In genomic region chr14:76686762-76687453, GRCm38 (mm10) we compare ENCODE assay signal across 9 mouse cellular contexts.
DNase-seq lines count a peak whose midpoint lies in the region; ATAC-seq and TF ChIP-seq lines count a peak whose summit lies in the region.
"Had no signal": no experiment of that assay in that cellular context is flagged by ENCODE, and none has a peak within 500 bp of the region (broad histone marks: within the 10 kb centered on the region; RNA-seq: fewer than 3 reads in every experiment).

No protein-coding gene starts in this region.

- no peak overlapping the region for H3K9ac ChIP-seq in hindbrain, embryonic 11.5 days (ENCODE audit: low read depth, low read length)
- no peak overlapping the region for H3K9ac ChIP-seq in hindbrain, postnatal 0 days (replicated peaks; ENCODE audit: low read length)
- H3K9ac ChIP-seq in MEL (ENCODE audit: control insufficient read depth, low read depth, low read length, poor library complexity, severe bottlenecking), result no peak overlapping the region
- H3K9ac ChIP-seq in embryonic facial prominence, embryonic 14.5 days (ENCODE audit: low read depth, low read length), result no peak overlapping the region
- peak overlapping the region; percentile 22; the same call in 1 of the 2 replicates for H3K9ac ChIP-seq in midbrain, embryonic 11.5 days (ENCODE audit: low read length)

- H3K27ac ChIP-seq in hindbrain, embryonic 11.5 days (ENCODE audit: low read depth, low read length), result peak overlapping the region; percentile 6; the same call in 1 of the 2 replicates
- no peak overlapping the region for H3K27ac ChIP-seq in hindbrain, postnatal 0 days
- H3K27ac ChIP-seq in MEL (ENCODE audit: control insufficient read depth, low read depth, low read length), result no peak overlapping the region
- H3K27ac ChIP-seq in embryonic facial prominence, embryonic 14.5 days (replicated peaks; ENCODE audit: low read depth, low read length), result no peak overlapping the region
- 0 out of 2 replicates have a peak overlapping the region, but pooled peaks have one; percentile 48 for H3K27ac ChIP-seq in midbrain, embryonic 11.5 days (ENCODE audit: low read depth, low read length)

- H3K36me3 ChIP-seq in hindbrain, embryonic 11.5 days (ENCODE audit: control insufficient read depth, insufficient read depth, low read length), result no peaks in the 10 kb centered on the region
- no peaks in the 10 kb centered on the region for H3K36me3 ChIP-seq in hindbrain, postnatal 0 days (ENCODE audit: insufficient read depth, low read length)
- no peaks in the 10 kb centered on the region for H3K36me3 ChIP-seq in MEL (ENCODE audit: control insufficient read depth in 1 of 2, insufficient read depth in 2 of 2, low read length in 2 of 2)
- H3K36me3 ChIP-seq in embryonic facial prominence, embryonic 14.5 days (ENCODE audit: control insufficient read depth, insufficient read depth, low read length), result no peaks in the 10 kb centered on the region
- H3K36me3 ChIP-seq in midbrain, embryonic 11.5 days (ENCODE audit: control insufficient read depth, insufficient read depth, low read length), result no peaks in the 10 kb centered on the region

- peak; percentile 34; the same call in 1 of the 2 replicates for ATAC-seq in hindbrain, embryonic 11.5 days (ENCODE audit: low FRiP score)
- no peak for ATAC-seq in hindbrain, postnatal 0 days
- ATAC-seq in embryonic facial prominence, embryonic 14.5 days (ENCODE audit: low read depth), result peak; percentile 17; the same call in 1 of the 2 replicates
- ATAC-seq in midbrain, embryonic 11.5 days (ENCODE audit: low FRiP score), result peak; percentile 54

- no peak overlapping the region for H3K4me2 ChIP-seq in hindbrain, embryonic 11.5 days (replicated peaks; ENCODE audit: low read depth, low read length)
- no peak overlapping the region for H3K4me2 ChIP-seq in hindbrain, postnatal 0 days (ENCODE audit: low read depth, low read length)
- H3K4me2 ChIP-seq in embryonic facial prominence, embryonic 14.5 days (ENCODE audit: low read depth, low read length), result no peak overlapping the region
- H3K4me2 ChIP-seq in midbrain, embryonic 11.5 days, result no peak overlapping the region; the same call in 1 of the 2 replicates

- 41% methylated on average over 9 of the region's 9 CpGs for WGBS in hindbrain, embryonic 11.5 days
- WGBS in hindbrain, postnatal 0 days, result 31% methylated on average over 9 of the region's 9 CpGs
- WGBS in embryonic facial prominence, embryonic 14.5 days, result 37% methylated on average over 9 of the region's 9 CpGs
- 33% methylated on average over 9 of the region's 9 CpGs for WGBS in midbrain, embryonic 11.5 days

- TF ChIP-seq RAD21 in MEL (IDR thresholded peaks at IDR 0.05; ENCODE audit: low read depth, low read length), result no peak

- TF ChIP-seq CTCF in hindbrain, postnatal 0 days (IDR thresholded peaks at IDR 0.05; ENCODE audit: low read depth), result no peak
- TF ChIP-seq CTCF in MEL (IDR thresholded peaks at IDR 0.05 in 2 of 3, conservative IDR thresholded peaks at IDR 0.05 in 1 of 3; ENCODE audit: control insufficient read depth in 1 of 3, insufficient read depth in 1 of 3, low read depth in 2 of 3, low read length in 3 of 3, poor library complexity in 1 of 3, severe bottlenecking in 1 of 3), result no peak

- DNase-seq in hindbrain, embryonic 11.5 days (ENCODE audit: low spot score), result no peak
- DNase-seq in hindbrain, postnatal 0 days (ENCODE audit: low spot score), result no peak
- DNase-seq in MEL (ENCODE audit: low read depth, low spot score), result peak; percentile 33
- DNase-seq in embryonic facial prominence, embryonic 14.5 days (ENCODE audit: low spot score), result no peak
- peak; percentile 90 for DNase-seq in midbrain, embryonic 11.5 days (ENCODE audit: low spot score, missing footprints)
- no peak for DNase-seq in cerebellum, postnatal 36 days
- DNase-seq in adrenal gland, postnatal 25 days, result no peak
- DNase-seq in gastrocnemius, postnatal 36 days, result no peak
- DNase-seq: kidney, adult 11 months had no signal

- intact Hi-C loops in gastrocnemius, postnatal 36 days (cut with DNase I), result no loop called here

- no peak for TF ChIP-seq POLR2A in MEL (IDR thresholded peaks at IDR 0.05; ENCODE audit: control insufficient read depth in 1 of 2, insufficient read depth in 1 of 2, low read depth in 1 of 2, low read length in 2 of 2, poor library complexity in 1 of 2)

- peaks cover 11% of the 10 kb centered on the region for H3K4me1 ChIP-seq in hindbrain, embryonic 11.5 days (replicated peaks; ENCODE audit: control insufficient read depth, insufficient read depth, low read length)
- H3K4me1 ChIP-seq in hindbrain, postnatal 0 days (ENCODE audit: insufficient read depth, low read length), result peaks cover 20% of the 10 kb centered on the region
- no peaks in the 10 kb centered on the region for H3K4me1 ChIP-seq in MEL (ENCODE audit: control insufficient read depth in 1 of 2, insufficient read depth in 2 of 2, low read length in 2 of 2)
- peaks cover 27% of the 10 kb centered on the region for H3K4me1 ChIP-seq in embryonic facial prominence, embryonic 14.5 days (ENCODE audit: control insufficient read depth, insufficient read depth, low read length)
- peaks cover 26% of the 10 kb centered on the region for H3K4me1 ChIP-seq in midbrain, embryonic 11.5 days (ENCODE audit: control insufficient read depth, insufficient read depth, low read length)

- H3K4me3 ChIP-seq in hindbrain, embryonic 11.5 days (ENCODE audit: low read depth, low read length), result no peak overlapping the region
- no peak overlapping the region for H3K4me3 ChIP-seq in hindbrain, postnatal 0 days (ENCODE audit: low read length)
- no peak overlapping the region for H3K4me3 ChIP-seq in MEL (ENCODE audit: control insufficient read depth in 1 of 2, insufficient read depth in 1 of 2, low read depth in 2 of 2, low read length in 2 of 2)
- H3K4me3 ChIP-seq in embryonic facial prominence, embryonic 14.5 days (ENCODE audit: low read depth, low read length), result no peak overlapping the region
- H3K4me3 ChIP-seq in midbrain, embryonic 11.5 days (ENCODE audit: low read depth, low read length), result no peak overlapping the region

- H3K79me2 ChIP-seq in MEL (ENCODE audit: control insufficient read depth, insufficient read depth, low read length, poor library complexity), result no peaks in the 10 kb centered on the region

- no peaks in the 10 kb centered on the region for H3K9me3 ChIP-seq in hindbrain, embryonic 11.5 days (ENCODE audit: control insufficient read depth, low read length)
- H3K9me3 ChIP-seq in hindbrain, postnatal 0 days (ENCODE audit: low read length), result no peaks in the 10 kb centered on the region
- H3K9me3 ChIP-seq in MEL (replicated peaks; ENCODE audit: insufficient read depth, low read length), result no peaks in the 10 kb centered on the region
- no peaks in the 10 kb centered on the region for H3K9me3 ChIP-seq in embryonic facial prominence, embryonic 14.5 days (ENCODE audit: control insufficient read depth, low read length)
- no peaks in the 10 kb centered on the region for H3K9me3 ChIP-seq in midbrain, embryonic 11.5 days (ENCODE audit: control insufficient read depth, low read length)

- H3K27me3 ChIP-seq in hindbrain, embryonic 11.5 days (ENCODE audit: control insufficient read depth, insufficient read depth, low read length), result no peaks in the 10 kb centered on the region
- no peaks in the 10 kb centered on the region for H3K27me3 ChIP-seq in hindbrain, postnatal 0 days (ENCODE audit: insufficient read depth, low read length)
- H3K27me3 ChIP-seq in MEL (ENCODE audit: control insufficient read depth in 1 of 2, insufficient read depth in 2 of 2, low read length in 2 of 2), result no peaks in the 10 kb centered on the region
- H3K27me3 ChIP-seq in embryonic facial prominence, embryonic 14.5 days (replicated peaks; ENCODE audit: control insufficient read depth, insufficient read depth, low read length), result no peaks in the 10 kb centered on the region
- H3K27me3 ChIP-seq in midbrain, embryonic 11.5 days (ENCODE audit: control insufficient read depth, insufficient read depth, low read length), result no peaks in the 10 kb centered on the region

- no peak for TF ChIP-seq EP300 in MEL (IDR thresholded peaks at IDR 0.05; ENCODE audit: low read depth in 1 of 2, low read length in 2 of 2)

TF ChIP-seq in MEL, 35 proteins besides CTCF, POLR2A, EP300 and RAD21:
- no peak for TF ChIP-seq NELFE (IDR thresholded peaks at IDR 0.05; ENCODE audit: low read depth, low read length)
- no peak for TF ChIP-seq UBTF (IDR thresholded peaks at IDR 0.05; ENCODE audit: borderline replicate concordance, insufficient read depth, low read depth, low read length)
- TF ChIP-seq ETS1 (IDR thresholded peaks at IDR 0.05; ENCODE audit: low read depth, low read length), result no peak
- TF ChIP-seq MXI1 (IDR thresholded peaks at IDR 0.05; ENCODE audit: low read depth, low read length), result no peak
- no peak for TF ChIP-seq SMC3 (IDR thresholded peaks at IDR 0.05; ENCODE audit: low read depth, low read length)
- no peak for TF ChIP-seq GATA1 (IDR thresholded peaks at IDR 0.05; ENCODE audit: low read depth, low read length)
- TF ChIP-seq POLR2AphosphoS5 (IDR thresholded peaks at IDR 0.05; ENCODE audit: borderline replicate concordance, low read depth, low read length), result no peak
- no peak for TF ChIP-seq MAX (IDR thresholded peaks at IDR 0.05; ENCODE audit: low read length)
- TF ChIP-seq ZMIZ1 (IDR thresholded peaks at IDR 0.05; ENCODE audit: low read depth, low read length), result no peak
- no peak for TF ChIP-seq USF2 (IDR thresholded peaks at IDR 0.05; ENCODE audit: borderline replicate concordance in 1 of 2, insufficient read depth in 1 of 2, low read depth in 1 of 2, low read length in 2 of 2)
- no peak for TF ChIP-seq ZC3H11A (IDR thresholded peaks at IDR 0.05; ENCODE audit: low read depth, low read length)
- TF ChIP-seq SIN3A (IDR thresholded peaks at IDR 0.05; ENCODE audit: low read length), result no peak
- TF ChIP-seq NRF1 (IDR thresholded peaks at IDR 0.05; ENCODE audit: insufficient read depth, low read depth, low read length, poor library complexity, severe bottlenecking), result no peak
- no peak for TF ChIP-seq BHLHE40 (IDR thresholded peaks at IDR 0.05; ENCODE audit: borderline replicate concordance, low read depth, low read length)
- TF ChIP-seq TCF12 (IDR thresholded peaks at IDR 0.05; ENCODE audit: low read depth, low read length), result no peak
- TF ChIP-seq JUND (IDR thresholded peaks at IDR 0.05; ENCODE audit: low read depth, low read length), result no peak
- no peak for TF ChIP-seq ZKSCAN1 (IDR thresholded peaks at IDR 0.05; ENCODE audit: low read depth, low read length)
- TF ChIP-seq ZNF384 (IDR thresholded peaks at IDR 0.05; ENCODE audit: low read depth, low read length), result no peak
- no peak for TF ChIP-seq MYC (IDR thresholded peaks at IDR 0.05; ENCODE audit: low read depth, low read length)
TF ChIP-seq in MEL: peak in this region for 0.

Comparison
In these comparisons a context has a peak if more than half of its experiments do, and no peak if none do; other contexts are left out.
1. H3K27ac ChIP-seq: peak in hindbrain, embryonic 11.5 days (single experiment) and midbrain, embryonic 11.5 days (single experiment); none in hindbrain, postnatal 0 days (single experiment), MEL (single experiment) and embryonic facial prominence, embryonic 14.5 days (single experiment).
2. DNase-seq: peak in MEL (single experiment) and midbrain, embryonic 11.5 days (single experiment); none in hindbrain, embryonic 11.5 days (single experiment), hindbrain, postnatal 0 days (single experiment), embryonic facial prominence, embryonic 14.5 days (single experiment), cerebellum, postnatal 36 days (0 of 2), adrenal gland, postnatal 25 days (single experiment) and gastrocnemius, postnatal 36 days (0 of 2).